ENCODE assay signal across 16 mouse cellular contexts in the genomic region with DNA sequence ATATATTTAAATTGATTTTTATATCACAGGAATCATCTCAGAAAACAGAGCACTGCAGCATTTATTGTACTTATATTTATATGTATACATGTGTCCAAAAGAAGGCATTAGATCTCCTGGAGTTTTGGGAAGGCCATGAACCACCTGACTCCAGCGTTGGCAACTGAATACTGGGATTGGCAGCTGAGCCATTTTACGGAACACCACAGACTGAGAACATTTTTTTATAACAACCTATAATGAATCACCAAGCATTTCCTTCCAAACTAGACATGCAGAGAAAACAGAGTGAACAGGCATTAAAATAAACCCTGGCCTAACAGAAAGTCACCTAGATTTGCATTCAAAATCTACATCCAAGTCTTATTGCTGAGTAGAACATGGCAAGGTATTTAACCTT.
"Had no signal": no experiment of that assay in that cellular context is flagged by ENCODE, and none has a peak within 500 bp of the region (broad histone marks: within the 10 kb centered on the region; RNA-seq: fewer than 3 reads in every experiment).

No protein-coding gene starts in this region.

- H3K36me3 ChIP-seq: midbrain, embryonic 10.5 days; midbrain, embryonic 12.5 days; neural tube, embryonic 12.5 days had no signal

- H3K4me1 ChIP-seq: midbrain, embryonic 10.5 days; midbrain, embryonic 12.5 days; neural tube, embryonic 12.5 days had no signal

- H3K9me3 ChIP-seq: midbrain, embryonic 10.5 days; midbrain, embryonic 12.5 days; neural tube, embryonic 12.5 days had no signal

- H3K4me3 ChIP-seq: midbrain, embryonic 10.5 days; midbrain, embryonic 12.5 days; neural tube, embryonic 12.5 days had no signal

- DNase-seq: lung, adult 18-20 months; lung, embryonic 14.5 days; lung, postnatal 10 days; lung, postnatal 4 days; midbrain, embryonic 14.5 days; retina, postnatal 1 day; right cerebral cortex, adult 18-20 months; right cerebral cortex, postnatal 25 days; right cerebral cortex, postnatal 4 days; spleen, adult 18-20 months; thymus, adult 18-20 months; thymus, postnatal 14 days; thymus, postnatal 36 days had no signal

- H3K9ac ChIP-seq: lung, embryonic 14.5 days; midbrain, embryonic 12.5 days; neural tube, embryonic 12.5 days had no signal

- H3K27me3 ChIP-seq: midbrain, embryonic 12.5 days; neural tube, embryonic 12.5 days had no signal

- H3K4me2 ChIP-seq: lung, embryonic 14.5 days; midbrain, embryonic 12.5 days; neural tube, embryonic 12.5 days had no signal

- H3K27ac ChIP-seq: midbrain, embryonic 10.5 days; midbrain, embryonic 12.5 days; neural tube, embryonic 12.5 days had no signal
